Mouse (Mus musculus) ES-E14 (cell line): Measurements from ENCODE around the gene Fcgr1.

Experiments used
- MAFK ChIP-seq: IDR thresholded peaks from 2 replicates; pipeline ENCODE4 v1.6.1; 2014; ENCODE audit warnings: mild to moderate bottlenecking, low read depth, low read length, inconsistent platforms; ENCODE audit not compliant: insufficient read depth
- ZC3H11A ChIP-seq: IDR thresholded peaks from 2 replicates; pipeline ENCODE4 v1.6.1; 2012; ENCODE audit warnings: low read depth, mild to moderate bottlenecking, inconsistent platforms, low read length, borderline replicate concordance

- TF ChIP-seq MAFK, result no peak
- TF ChIP-seq ZC3H11A, result no peak
Observed at GRCm38 (mm10) chr3:96261623-96262022, 32.1 kb downstream of the Fcgr1 start.
